Mouse (Mus musculus): ENCODE data around the gene 9130019O22Rik.

The 9130019O22Rik gene

GRCm38 (mm10) chr7:127337636-127338035, 49.3 kb downstream of the 9130019O22Rik start:
- DNase-seq: peak; percentile 43

GRCm38 (mm10) chr7:127335604-127336003, 51.4 kb downstream of the 9130019O22Rik start:
- DNase-seq: no peak

GRCm38 (mm10) chr7:127333240-127333639, 53.7 kb downstream of the 9130019O22Rik start:
- no peak for DNase-seq
